Mouse (Mus musculus) midbrain, postnatal 0 days (tissue): ENCODE measurements at regions not wholly inside any gene's neighbourhood (a gene's known extent, or its start where the extent isn't known, plus 50 kb on each side); places are given as distances from the start of the nearest gene placed in this dataset.

Experiments used
- ATAC-seq: fragments of 200-750 bp; cut with Nextera tagmentation; 2 replicates; pipeline ENCODE4 v1.8.0; 2017; ENCODE audit warnings: moderate number of reproducible peaks, mild to moderate bottlenecking, moderate TSS enrichment, moderate library complexity; ENCODE audit not compliant: low FRiP score
- DNase-seq: peaks from one replicate; pipeline ENCODE4 v3.0.0-alpha.2; 2015; ENCODE audit warnings: low spot score
- H3K27ac ChIP-seq: fragments of 300-500 bp; sonication (generic); 2 replicates; pipeline ENCODE4 v1.5.1; 2014; ENCODE audit warnings: low read depth, mild to moderate bottlenecking, low read length, mixed read lengths
- H3K27me3 ChIP-seq: fragments of 300-500 bp; sonication (generic); 2 replicates; pipeline ENCODE4 v1.6.1; 2014; ENCODE audit warnings: low read length, control low read depth, mixed read lengths; ENCODE audit not compliant: insufficient read depth
- H3K36me3 ChIP-seq: fragments of 300-500 bp; sonication (generic); 2 replicates; pipeline ENCODE4 v1.6.1; 2014; ENCODE audit warnings: low read length, control low read depth, mixed read lengths; ENCODE audit not compliant: insufficient read depth
- H3K4me1 ChIP-seq: fragments of 300-500 bp; sonication (generic); 2 replicates; pipeline ENCODE4 v1.6.1; 2014; ENCODE audit warnings: mild to moderate bottlenecking, control low read depth, antibody characterized with exemption, low read length, mixed read lengths; ENCODE audit not compliant: insufficient read depth
- H3K4me2 ChIP-seq: fragments of 300-500 bp; sonication (generic); 2 replicates; pipeline ENCODE4 v1.6.1; 2014; ENCODE audit warnings: low read depth, mild to moderate bottlenecking, low read length, mixed read lengths; ENCODE audit not compliant: poor library complexity, severe bottlenecking
- H3K4me3 ChIP-seq: fragments of 300-500 bp; sonication (generic); 2 replicates; pipeline ENCODE4 v1.5.1; 2014; ENCODE audit warnings: low read depth, mild to moderate bottlenecking, low read length, moderate library complexity
- H3K9ac ChIP-seq: fragments of 300-500 bp; sonication (generic); replicated peaks from 2 replicates; pipeline ENCODE4 v1.6.1; 2014; ENCODE audit warnings: mild to moderate bottlenecking, low read length, moderate library complexity, mixed read lengths; ENCODE audit not compliant: poor library complexity, severe bottlenecking
- H3K9me3 ChIP-seq: fragments of 300-500 bp; sonication (generic); 2 replicates; pipeline ENCODE4 v1.6.1; 2016; ENCODE audit warnings: low read length, control low read depth
- CTCF ChIP-seq: IDR thresholded peaks from 2 replicates; pipeline ENCODE4 v1.5.1; 2016; ENCODE audit warnings: antibody characterized with exemption, mild to moderate bottlenecking
- WGBS: fragments of 180-500 bp; shearing (Covaris S2); extraction: QIAGEN DNeasy Blood & Tissue Kit; methylation state at CpG from one replicate; pipeline ENCODE4 v1.1.7; 2014; 5-methylcytosine and 5-hydroxymethylcytosine counted together

- Histone ChIP-seq H3K4me3 (no peak overlapping the region), H3K27ac (no peak overlapping the region), H3K9ac (no peak overlapping the region), H3K27me3 (no peaks in the 10 kb centered on the region), H3K4me1 (no peaks in the 10 kb centered on the region), H3K36me3 (no peaks in the 10 kb centered on the region), H3K9me3 (no peaks in the 10 kb centered on the region), H3K4me2 (no peak overlapping the region)
- TF ChIP-seq CTCF = peak; percentile 75
- ATAC-seq = no peak
- peak; percentile 78 for DNase-seq
- 95% methylated on average over 1 of the region's 1 CpGs for WGBS
These were observed 149.8 kb downstream of the Ankrd7 start for GRCm38 (mm10) chr6:19015868-19016267.

- Histone ChIP-seq H3K36me3 (no peaks in the 10 kb centered on the region), H3K4me2 (no peak overlapping the region), H3K9me3 (no peaks in the 10 kb centered on the region), H3K27ac (no peak overlapping the region), H3K9ac (no peak overlapping the region), H3K27me3 (no peaks in the 10 kb centered on the region), H3K4me3 (no peak overlapping the region), H3K4me1 (no peaks in the 10 kb centered on the region)
- DNase-seq (no peak), ATAC-seq (no peak)
- no peak for TF ChIP-seq CTCF
- 80% methylated on average over 1 of the region's 1 CpGs for WGBS
These were observed 152.2 kb downstream of the Ankrd7 start for GRCm38 (mm10) chr6:19018166-19018769.

GRCm38 (mm10) chr6:19034268-19034667 lies 168.2 kb downstream of the Ankrd7 start:
- no peaks in the 10 kb centered on the region for H3K27me3 ChIP-seq
- H3K9ac ChIP-seq = no peak overlapping the region
- WGBS = 50% methylated on average over 1 of the region's 1 CpGs
- no peaks in the 10 kb centered on the region for H3K36me3 ChIP-seq
- H3K9me3 ChIP-seq = no peaks in the 10 kb centered on the region
- H3K4me1 ChIP-seq = no peaks in the 10 kb centered on the region
- ATAC-seq (no peak), DNase-seq (no peak)
- H3K4me3 ChIP-seq = no peak overlapping the region
- no peak for TF ChIP-seq CTCF
- H3K27ac ChIP-seq = no peak overlapping the region
- H3K4me2 ChIP-seq = no peak overlapping the region
